Mouse (Mus musculus): ENCODE measurements around the gene Fcho2. TPM values are rescaled to one million over a fixed set of nuclear protein-coding genes. Genes with fewer than 3 reads are reported as not detected.

Gene Fcho2
- polyA plus RNA-seq, 1 experiment from 2014 or later = 16.6 TPM

DNA sequence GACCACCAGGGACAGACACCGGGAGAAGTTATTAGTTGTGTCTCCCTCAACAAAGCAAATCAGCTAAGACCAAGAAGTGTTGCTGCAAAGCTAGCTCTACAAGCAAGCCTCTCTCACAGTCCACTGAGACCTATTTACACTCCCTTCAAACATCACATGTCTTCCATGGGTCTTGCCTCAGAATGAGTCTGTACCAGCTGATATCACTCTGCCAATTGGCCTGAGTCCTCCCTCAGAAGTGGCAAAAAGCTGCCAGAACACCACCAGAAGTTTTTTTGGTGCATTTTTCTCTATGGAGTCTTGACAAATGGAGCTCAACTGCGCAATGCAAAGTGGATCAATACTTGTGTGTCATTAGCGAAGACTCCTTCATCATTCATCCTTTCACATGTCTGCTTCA, 19.7 kb downstream of the Fcho2 start:
- Histone ChIP-seq H3K9me3 (ENCODE audit: low read length) (no peaks in the 10 kb centered on the region), H3K4me2 (ENCODE audit: low read depth, low read length) (no peak overlapping the region), H3K27ac (ENCODE audit: low read depth) (no peak overlapping the region), H3K9ac (replicated peaks) (no peak overlapping the region), H3K4me3 (ENCODE audit: low read depth, low read length) (no peak overlapping the region), H3K36me3 (replicated peaks; ENCODE audit: insufficient read depth, low read length) (peaks cover 28% of the 10 kb centered on the region), H3K27me3 (ENCODE audit: insufficient read depth, low read length) (no peaks in the 10 kb centered on the region), H3K4me1 (ENCODE audit: insufficient read depth) (peaks cover 2% of the 10 kb centered on the region; the same call in 1 of the 2 replicates)
- no peak for DNase-seq
- ATAC-seq = peak; percentile 73
- TF ChIP-seq EP300 (IDR thresholded peaks at IDR 0.05; ENCODE audit: low read depth) (no peak), CTCF (IDR thresholded peaks at IDR 0.05; ENCODE audit: low read depth) (no peak)
- 92% methylated on average over 3 of the region's 3 CpGs for WGBS (ENCODE audit: insufficient replicate concordance)

DNA sequence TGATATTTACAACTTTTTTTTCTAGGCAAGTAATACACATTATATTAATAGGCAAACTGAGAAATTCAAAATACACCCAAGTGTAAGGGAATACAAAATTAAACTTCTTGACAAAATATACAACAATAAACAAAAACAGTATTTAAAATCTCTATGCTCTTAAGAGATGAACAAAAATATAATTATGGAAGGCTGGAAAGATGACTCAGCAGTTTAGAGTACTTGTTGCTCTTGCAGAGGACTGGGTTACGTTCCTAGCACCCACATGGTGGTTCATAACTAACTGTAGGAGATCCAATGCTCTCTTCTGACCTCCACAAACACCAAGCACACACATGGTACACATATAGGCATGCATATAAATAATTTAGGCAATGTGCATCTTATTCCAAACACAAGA, 22.4 kb downstream of the Fcho2 start:
- no peak overlapping the region for H3K9ac ChIP-seq (replicated peaks)
- DNase-seq = no peak
- H3K27ac ChIP-seq (ENCODE audit: low read depth) = no peak overlapping the region
- no peak overlapping the region for H3K4me2 ChIP-seq (ENCODE audit: low read depth, low read length)
- no peaks in the 10 kb centered on the region for H3K9me3 ChIP-seq (ENCODE audit: low read length)
- H3K36me3 ChIP-seq (replicated peaks; ENCODE audit: insufficient read depth, low read length) = peaks cover 23% of the 10 kb centered on the region
- H3K4me1 ChIP-seq (ENCODE audit: insufficient read depth) = peaks cover 2% of the 10 kb centered on the region; the same call in 1 of the 2 replicates
- WGBS (ENCODE audit: insufficient replicate concordance) = 91% methylated on average over 1 of the region's 1 CpGs
- H3K4me3 ChIP-seq (ENCODE audit: low read depth, low read length) = no peak overlapping the region
- TF ChIP-seq EP300 (IDR thresholded peaks at IDR 0.05; ENCODE audit: low read depth) = no peak
- no peak for ATAC-seq
- H3K27me3 ChIP-seq (ENCODE audit: insufficient read depth, low read length) = no peaks in the 10 kb centered on the region

- no peak overlapping the region for H3K4me3 ChIP-seq (ENCODE audit: low read depth, low read length)
- ATAC-seq (no peak), DNase-seq (no peak)
- TF ChIP-seq EP300 (IDR thresholded peaks at IDR 0.05; ENCODE audit: low read depth) = no peak
- no peak for TF ChIP-seq CTCF (IDR thresholded peaks at IDR 0.05; ENCODE audit: low read depth)
- no peaks in the 10 kb centered on the region for H3K27me3 ChIP-seq (ENCODE audit: insufficient read depth, low read length)
- 89% methylated on average over 1 of the region's 1 CpGs for WGBS (ENCODE audit: insufficient replicate concordance)
- no peak overlapping the region for H3K27ac ChIP-seq (ENCODE audit: low read depth)
- peaks cover 22% of the 10 kb centered on the region for H3K36me3 ChIP-seq (replicated peaks; ENCODE audit: insufficient read depth, low read length)
- peaks cover 2% of the 10 kb centered on the region; the same call in 1 of the 2 replicates for H3K4me1 ChIP-seq (ENCODE audit: insufficient read depth)
- H3K9me3 ChIP-seq (ENCODE audit: low read length) = no peaks in the 10 kb centered on the region
- H3K4me2 ChIP-seq (ENCODE audit: low read depth, low read length) = no peak overlapping the region
- H3K9ac ChIP-seq (replicated peaks) = no peak overlapping the region
Measured at GRCm38 (mm10) chr13:98791693-98792092, 23.6 kb downstream of the Fcho2 start.

GRCm38 (mm10) chr13:98786970-98787685, 28.1 kb downstream of the Fcho2 start:
- no peaks in the 10 kb centered on the region for H3K4me1 ChIP-seq (ENCODE audit: insufficient read depth)
- H3K4me2 ChIP-seq (ENCODE audit: low read depth, low read length) = no peak overlapping the region
- ATAC-seq (no peak), DNase-seq (no peak)
- TF ChIP-seq EP300 (IDR thresholded peaks at IDR 0.05; ENCODE audit: low read depth) (no peak), CTCF (IDR thresholded peaks at IDR 0.05; ENCODE audit: low read depth) (no peak)
- no peak overlapping the region for H3K4me3 ChIP-seq (ENCODE audit: low read depth, low read length)
- H3K9ac ChIP-seq (replicated peaks) = no peak overlapping the region
- H3K36me3 ChIP-seq (replicated peaks; ENCODE audit: insufficient read depth, low read length) = peaks cover 37% of the 10 kb centered on the region
- no peaks in the 10 kb centered on the region for H3K27me3 ChIP-seq (ENCODE audit: insufficient read depth, low read length)
- WGBS (ENCODE audit: insufficient replicate concordance) = 63% methylated on average over 5 of the region's 5 CpGs
- H3K9me3 ChIP-seq (ENCODE audit: low read length) = no peaks in the 10 kb centered on the region
- H3K27ac ChIP-seq (ENCODE audit: low read depth) = no peak overlapping the region

- Histone ChIP-seq H3K27me3 (ENCODE audit: insufficient read depth, low read length) (no peaks in the 10 kb centered on the region), H3K36me3 (replicated peaks; ENCODE audit: insufficient read depth, low read length) (peaks cover 40% of the 10 kb centered on the region), H3K27ac (ENCODE audit: low read depth) (no peak overlapping the region), H3K4me2 (ENCODE audit: low read depth, low read length) (no peak overlapping the region), H3K9ac (replicated peaks) (no peak overlapping the region), H3K4me1 (ENCODE audit: insufficient read depth) (no peaks in the 10 kb centered on the region), H3K9me3 (ENCODE audit: low read length) (no peaks in the 10 kb centered on the region), H3K4me3 (ENCODE audit: low read depth, low read length) (no peak overlapping the region)
- WGBS (ENCODE audit: insufficient replicate concordance) = 81% methylated on average over 3 of the region's 3 CpGs
- no peak for ATAC-seq
- TF ChIP-seq CTCF (IDR thresholded peaks at IDR 0.05; ENCODE audit: low read depth) = no peak
- no peak for DNase-seq
Measured at GRCm38 (mm10) chr13:98777959-98778358, 37.3 kb downstream of the Fcho2 start.

DNA sequence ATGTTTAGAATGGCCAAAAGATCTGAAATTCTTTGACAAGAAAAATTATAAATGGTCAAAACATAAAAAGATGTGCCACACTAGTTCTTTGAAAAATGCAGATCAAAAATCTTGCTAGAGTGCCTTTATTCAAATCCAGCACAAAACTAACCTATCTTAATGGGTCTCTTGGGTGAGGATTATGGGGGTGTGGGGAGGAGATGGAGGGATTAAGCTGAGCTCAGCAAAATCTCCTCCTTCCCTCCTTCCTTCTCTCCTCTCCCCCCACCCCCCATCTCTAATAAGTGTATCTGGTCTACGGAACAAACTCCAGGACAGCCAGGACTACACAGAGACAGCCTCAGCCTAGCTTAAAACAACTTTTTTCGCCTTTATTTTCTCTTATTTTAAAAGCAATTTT, 43.8 kb downstream of the Fcho2 start:
- WGBS (ENCODE audit: insufficient replicate concordance) = 89% methylated on average over 2 of the region's 2 CpGs
- H3K4me1 ChIP-seq (ENCODE audit: insufficient read depth) = no peaks in the 10 kb centered on the region
- H3K27ac ChIP-seq (ENCODE audit: low read depth) = no peak overlapping the region
- no peak overlapping the region for H3K4me3 ChIP-seq (ENCODE audit: low read depth, low read length)
- no peak for DNase-seq
- H3K4me2 ChIP-seq (ENCODE audit: low read depth, low read length) = no peak overlapping the region
- no peaks in the 10 kb centered on the region for H3K9me3 ChIP-seq (ENCODE audit: low read length)
- H3K36me3 ChIP-seq (replicated peaks; ENCODE audit: insufficient read depth, low read length) = peaks cover 32% of the 10 kb centered on the region
- no peak overlapping the region for H3K9ac ChIP-seq (replicated peaks)
- no peak for ATAC-seq
- no peak for TF ChIP-seq EP300 (IDR thresholded peaks at IDR 0.05; ENCODE audit: low read depth)
- TF ChIP-seq CTCF (IDR thresholded peaks at IDR 0.05; ENCODE audit: low read depth) = no peak
- H3K27me3 ChIP-seq (ENCODE audit: insufficient read depth, low read length) = no peaks in the 10 kb centered on the region

All from liver, postnatal 0 days (tissue).